Mouse (Mus musculus): ENCODE results near the gene Bloc1s3.

The Bloc1s3 gene

DNA sequence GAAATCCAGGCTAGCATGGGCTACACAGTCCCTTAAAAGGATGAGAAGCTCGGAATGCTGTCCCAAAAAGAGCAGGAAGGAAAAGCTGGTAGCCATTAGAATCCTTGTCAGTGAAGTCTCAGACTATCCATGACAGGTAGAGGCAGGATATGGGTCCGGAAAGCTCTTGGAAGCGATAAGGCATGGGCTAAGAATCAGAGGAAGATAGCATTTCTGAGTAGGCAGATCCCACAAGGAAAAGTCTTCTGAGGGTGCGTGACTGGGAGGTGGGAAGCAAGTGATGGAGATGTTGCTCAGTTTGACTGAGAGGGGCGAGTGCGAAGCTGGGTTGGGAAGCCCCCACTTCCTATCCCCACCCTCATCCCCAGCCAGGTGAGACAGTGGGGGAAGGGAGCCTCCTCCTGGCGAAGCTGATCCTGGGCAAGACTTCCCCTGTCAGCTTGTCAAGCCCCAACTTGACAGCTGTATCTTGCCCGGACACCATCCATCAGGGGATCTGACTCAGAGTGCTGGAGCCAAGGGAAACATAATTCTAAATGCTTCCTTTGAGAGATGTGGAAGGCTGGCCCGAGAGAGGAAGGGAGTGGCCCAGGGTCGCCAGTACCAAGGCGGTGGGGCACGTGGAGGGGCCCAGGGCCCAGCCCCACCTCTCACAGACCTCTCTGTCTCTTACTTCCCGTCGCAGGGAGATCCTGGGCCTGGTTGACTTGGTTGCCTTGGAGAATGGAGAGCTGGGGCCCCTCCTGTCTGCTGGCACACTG is 30.4 kb downstream of the Bloc1s3 start:
- peak in 1 of 2 experiments; percentile 56 for DNase-seq

DNA sequence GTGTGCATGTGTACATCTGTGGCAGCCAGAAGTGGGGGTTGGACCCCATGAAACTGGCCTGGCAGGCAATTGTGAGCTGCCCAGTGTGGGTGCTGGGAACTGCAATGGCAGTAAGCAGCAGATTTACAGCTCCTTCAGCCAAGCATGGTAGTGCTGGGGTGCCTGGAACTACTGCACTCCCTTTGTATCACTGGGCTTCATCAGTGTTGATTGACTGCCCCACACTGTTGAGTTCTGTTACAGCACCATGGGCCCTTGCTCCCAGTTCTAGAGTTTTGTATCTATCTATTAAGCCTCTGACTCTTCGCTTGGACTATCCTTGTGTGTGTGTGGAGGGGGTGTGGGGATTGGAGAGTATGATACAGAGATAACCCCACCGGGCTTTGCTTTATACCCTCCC is 31.1 kb downstream of the Bloc1s3 start:
- DNase-seq, result no peak

DNA sequence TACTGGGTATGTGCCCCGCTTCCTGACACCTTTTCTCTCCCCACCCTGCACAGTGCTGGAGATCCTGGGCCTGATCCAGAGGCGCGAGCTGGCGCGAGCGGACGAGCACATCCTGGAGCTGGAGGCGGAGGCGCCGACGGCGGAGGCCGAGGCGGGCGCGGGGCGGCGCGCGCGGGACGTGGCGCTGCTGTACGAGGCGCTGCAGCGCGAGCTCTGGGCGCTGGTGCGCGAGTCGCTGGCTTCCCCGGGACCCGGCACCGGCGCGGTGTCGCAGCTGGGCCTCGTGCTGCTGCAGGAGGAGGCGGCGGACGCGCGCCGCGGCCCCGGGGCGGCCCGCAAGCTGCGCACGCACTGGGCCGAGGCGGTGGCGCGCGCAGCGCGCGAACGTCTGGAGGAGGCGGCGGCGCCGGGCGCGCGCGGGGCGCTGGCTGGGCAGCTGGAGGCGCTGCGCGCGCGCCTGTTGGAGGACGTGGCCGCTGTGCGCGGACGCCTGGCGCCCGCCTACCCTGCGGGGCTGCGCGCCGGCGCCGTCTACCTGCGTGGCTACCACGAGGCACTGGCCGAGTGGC is 34.2 kb downstream of the Bloc1s3 start:
- peak; percentile 78 to 91 for DNase-seq

DNA sequence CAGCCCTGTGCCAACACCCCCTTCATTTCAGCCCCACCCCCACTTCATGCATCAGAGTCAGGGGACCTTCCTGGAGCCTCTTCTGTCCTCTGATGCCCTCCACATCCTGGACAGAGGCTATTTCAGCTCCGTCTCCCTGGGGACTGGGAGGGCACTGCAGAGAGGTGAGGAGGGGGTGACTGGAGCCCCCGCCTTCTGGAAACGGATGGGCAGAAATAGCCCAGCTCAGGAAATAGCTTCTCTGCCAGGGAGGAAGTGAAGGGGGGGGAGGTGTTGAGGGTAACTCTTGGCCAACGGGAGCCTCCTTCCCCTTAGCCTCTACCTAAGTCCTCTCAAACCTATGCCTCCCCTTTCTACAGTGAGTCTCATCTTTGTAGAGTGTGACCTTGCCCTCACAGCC is 35.8 kb downstream of the Bloc1s3 start:
- DNase-seq, result peak; percentile 62 to 72

DNA sequence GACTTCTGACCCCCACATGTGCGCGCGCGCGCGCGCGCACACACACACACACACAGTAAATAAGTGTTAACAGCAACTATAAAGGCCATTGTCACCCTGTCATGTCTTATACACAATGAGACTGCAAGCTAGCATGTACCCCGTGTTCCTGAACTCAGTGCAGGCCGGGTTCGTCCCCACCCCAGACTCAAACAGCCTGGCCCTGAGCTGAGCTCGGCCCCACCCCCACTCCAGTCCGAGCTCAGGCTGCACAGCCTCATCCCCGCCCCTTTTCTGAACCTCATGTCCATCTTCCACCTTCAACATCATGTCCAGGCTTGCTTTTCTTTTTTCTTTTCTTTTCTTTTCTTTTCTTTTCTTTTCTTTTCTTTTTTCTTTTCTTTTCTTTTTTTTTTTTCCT is 37.9 kb downstream of the Bloc1s3 start:
- no peak for DNase-seq

DNA sequence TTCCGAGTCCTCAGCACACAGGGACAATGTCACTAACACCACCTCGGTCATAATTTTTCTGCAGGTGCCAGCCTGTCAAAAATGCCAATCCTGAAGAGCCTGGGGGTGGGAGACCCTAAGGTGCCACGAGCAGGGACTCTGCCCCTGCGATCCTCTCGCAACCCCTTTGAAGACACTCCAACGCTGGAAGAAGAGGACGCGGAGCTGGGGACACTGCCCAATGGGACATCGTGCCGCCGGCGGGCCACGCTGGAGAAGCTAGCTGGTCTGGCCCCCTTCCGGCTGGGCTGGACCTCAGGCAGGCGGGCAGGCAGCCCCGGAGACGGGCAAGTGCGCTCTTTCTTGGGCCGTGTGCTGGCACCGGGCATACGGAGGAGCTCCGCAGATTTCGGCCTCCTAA is 38.8 kb downstream of the Bloc1s3 start:
- DNase-seq, result no peak

DNA sequence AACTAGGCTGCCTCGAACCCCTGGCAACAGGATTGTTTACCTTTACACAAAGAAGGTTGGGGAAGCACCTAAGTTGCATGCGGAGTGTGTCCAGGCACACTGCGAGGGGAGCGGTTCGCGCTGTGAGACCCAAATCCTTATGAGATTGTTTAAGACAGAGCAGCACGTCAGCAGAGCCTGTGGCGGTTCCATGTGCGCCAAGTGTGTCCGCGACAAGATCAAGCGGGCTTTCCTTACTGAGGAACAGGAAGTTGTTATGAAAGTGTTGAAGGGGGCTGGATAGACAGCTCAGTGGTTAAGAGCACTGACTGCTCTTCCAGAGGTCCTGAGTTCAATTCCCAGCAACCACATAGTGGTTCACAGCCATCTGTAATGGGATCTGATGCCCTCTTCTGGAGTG is 39.9 kb downstream of the Bloc1s3 start:
- DNase-seq, result no peak

DNA sequence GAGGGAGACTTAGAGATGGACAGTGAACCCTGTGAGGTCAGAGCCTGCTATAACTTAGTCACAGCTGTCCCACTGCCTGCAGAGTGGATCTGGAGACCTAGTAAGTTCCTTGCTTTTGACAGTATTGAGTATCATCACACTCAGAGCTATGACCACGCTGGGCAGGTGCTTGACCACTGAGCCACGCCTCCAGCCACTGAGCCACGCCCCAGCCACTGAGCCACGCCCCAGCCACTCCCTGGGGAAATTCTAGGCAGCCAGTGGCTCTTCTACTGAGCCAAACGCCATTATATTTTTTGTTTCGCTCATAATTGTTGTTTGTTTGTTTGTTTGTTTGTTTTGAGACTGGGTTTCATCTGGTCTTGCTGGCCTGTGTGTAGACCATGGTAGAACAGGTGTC is 40.5 kb downstream of the Bloc1s3 start:
- DNase-seq, result no peak

DNA sequence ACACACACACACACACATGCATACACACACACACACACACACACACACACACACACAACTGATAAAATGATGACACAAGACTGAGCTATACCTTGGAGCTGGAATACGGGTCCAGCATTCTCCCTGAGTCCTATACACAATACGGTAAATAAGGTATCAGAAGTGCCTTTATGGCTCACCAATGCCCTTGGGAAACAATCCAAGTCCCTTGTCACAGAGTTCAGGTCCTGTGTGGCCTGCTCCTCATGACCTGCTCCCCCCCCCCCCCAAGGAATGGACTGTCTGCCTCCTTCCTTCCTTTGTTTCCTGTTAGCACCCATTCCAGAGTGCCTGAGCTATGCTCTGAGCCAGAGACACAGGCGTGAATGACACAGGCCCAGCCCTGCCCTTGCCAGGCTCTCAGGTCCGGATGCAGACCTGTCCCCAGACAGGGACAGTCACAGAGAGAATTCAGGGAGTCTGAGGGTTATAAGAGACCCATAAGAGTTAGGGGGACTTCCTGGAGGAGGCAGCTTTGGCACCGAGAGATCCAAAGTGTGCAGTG is 41.5 kb downstream of the Bloc1s3 start:
- DNase-seq, result no peak

DNA sequence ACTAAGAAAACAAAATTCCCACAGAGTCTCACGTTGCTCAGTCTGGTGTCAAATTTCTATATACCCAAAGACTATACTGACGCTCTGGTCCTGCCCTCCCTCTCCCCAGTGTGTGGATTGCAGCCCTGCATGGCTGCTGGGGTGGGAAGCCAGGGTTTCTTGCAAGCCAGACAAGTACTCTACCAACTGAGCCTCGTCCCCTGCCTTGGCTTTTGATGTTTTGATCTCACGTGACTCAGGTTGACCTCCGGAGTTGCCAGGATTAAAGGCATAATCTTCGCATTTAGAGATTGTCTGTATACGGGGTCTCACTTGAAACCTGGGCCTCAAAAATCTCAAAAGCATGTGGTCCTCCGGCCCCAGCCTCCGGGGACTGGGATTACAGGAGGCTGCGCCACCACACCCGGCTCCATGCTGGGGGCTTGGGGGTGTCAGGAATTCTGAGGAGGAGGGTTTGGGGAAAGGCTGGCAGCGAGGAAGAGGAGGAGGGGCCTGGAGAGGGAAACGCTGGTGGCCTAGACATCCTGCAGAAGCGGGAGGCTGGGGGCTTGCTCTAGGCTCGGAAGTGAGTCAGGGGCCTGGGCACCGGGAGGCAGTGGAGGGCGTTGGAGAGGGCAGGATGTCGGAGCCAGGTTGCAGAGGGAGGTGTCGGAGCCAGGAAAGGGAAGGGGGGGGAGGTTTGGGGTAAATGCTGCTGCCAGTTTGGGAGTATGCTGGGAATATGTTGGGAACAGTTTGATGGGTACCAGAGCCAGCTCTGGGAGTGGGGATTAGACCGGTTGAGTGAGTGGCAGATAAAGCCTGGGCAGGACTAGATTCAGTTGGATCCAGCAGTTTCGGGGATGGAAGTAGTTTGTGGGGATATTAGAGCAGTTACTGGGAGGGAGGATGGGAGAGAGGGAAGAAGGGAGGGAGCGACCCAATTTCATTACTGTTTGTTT is 43.5 kb downstream of the Bloc1s3 start:
- DNase-seq, result peak in 1 of 2 experiments; percentile 43

DNA sequence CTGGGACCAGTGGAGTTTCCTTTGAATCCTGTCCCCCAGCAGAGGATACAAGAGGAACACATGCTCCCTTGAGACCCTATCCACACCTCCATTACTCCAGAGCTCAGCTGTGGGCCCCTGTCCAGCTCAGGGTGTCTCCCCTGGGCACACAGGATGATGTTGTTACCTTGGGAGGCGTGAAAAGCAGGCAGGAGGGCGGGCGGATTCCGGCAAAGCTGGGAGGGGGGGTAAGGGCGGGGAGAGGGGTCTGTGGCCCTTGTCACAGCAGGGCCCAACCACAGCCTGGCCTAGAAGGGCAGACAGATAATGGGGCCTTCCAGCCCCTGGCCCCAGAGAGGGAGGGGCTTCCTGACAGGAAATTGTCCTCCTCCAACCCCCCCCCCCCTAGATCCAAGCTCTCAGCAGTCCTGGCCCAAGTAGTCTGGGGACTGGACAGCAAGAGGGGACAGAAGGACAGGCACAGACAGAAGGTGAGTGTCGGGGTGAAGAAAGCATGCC is 45.2 kb downstream of the Bloc1s3 start, which contains the start of gene Exoc3l2:
TSS of gene Exoc3l2 (plus strand) at position 448 of the 498 bp plus-strand sequence.
- DNase-seq, result no peak

DNA sequence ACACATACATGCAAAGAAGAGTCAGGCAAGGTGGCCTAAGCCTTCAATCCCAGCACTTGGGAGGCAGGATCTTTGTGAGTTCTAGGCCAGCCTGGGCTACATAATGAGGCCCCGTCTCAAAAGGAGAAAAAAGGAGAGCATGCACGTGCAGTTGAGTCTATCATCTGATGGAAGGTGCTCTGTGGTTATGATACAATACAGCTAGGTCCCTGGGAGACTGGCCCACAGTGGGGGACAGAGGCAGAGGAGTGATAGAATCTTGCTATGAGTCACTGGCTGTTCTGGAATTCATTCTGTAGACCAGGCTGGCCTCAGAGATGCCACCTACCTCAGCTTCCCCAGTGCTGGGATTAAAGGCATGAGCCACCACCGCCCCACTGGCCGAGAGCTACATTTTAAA is 45.7 kb downstream of the Bloc1s3 start:
- DNase-seq, result no peak

DNA sequence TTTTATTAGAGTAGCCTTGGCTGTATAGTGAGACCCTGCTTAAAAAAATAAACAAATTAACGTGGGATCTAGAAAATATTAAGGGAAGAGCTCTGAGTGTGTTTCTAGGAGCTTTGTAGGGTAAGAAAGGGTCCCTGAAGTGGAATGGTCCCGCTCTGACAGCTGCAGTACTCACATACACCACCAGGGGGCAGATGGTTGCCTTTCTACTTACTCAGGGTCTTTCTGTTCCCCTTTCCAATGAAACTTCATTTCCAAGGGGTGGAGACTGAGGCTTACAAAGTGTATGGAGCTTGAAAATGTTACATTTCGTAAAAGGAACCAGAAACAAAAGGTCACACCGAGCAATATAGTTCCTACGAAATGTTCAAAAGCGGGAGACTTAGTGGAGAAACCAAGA is 46.7 kb downstream of the Bloc1s3 start:
- DNase-seq, result peak; percentile 71 to 87

DNA sequence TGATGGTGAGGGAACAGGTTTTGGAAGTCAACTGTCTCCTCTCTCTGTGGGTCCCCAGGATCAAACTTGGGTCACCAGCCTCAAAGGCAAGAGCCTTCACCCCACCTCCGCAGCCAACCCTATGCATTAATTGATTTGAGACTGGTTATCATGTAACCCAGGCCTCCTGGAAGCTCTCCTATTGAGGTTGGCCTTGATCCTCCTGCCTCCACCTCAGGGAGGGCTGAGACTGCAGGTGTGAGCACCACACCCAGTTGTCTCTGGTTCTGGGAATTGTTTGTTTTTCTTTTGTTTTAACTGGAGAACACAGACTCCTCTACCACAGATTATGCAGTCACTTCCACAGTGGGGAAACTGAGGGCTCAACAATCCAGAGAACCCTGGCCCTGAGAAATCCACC is 47.7 kb downstream of the Bloc1s3 start:
- no peak for DNase-seq

DNA sequence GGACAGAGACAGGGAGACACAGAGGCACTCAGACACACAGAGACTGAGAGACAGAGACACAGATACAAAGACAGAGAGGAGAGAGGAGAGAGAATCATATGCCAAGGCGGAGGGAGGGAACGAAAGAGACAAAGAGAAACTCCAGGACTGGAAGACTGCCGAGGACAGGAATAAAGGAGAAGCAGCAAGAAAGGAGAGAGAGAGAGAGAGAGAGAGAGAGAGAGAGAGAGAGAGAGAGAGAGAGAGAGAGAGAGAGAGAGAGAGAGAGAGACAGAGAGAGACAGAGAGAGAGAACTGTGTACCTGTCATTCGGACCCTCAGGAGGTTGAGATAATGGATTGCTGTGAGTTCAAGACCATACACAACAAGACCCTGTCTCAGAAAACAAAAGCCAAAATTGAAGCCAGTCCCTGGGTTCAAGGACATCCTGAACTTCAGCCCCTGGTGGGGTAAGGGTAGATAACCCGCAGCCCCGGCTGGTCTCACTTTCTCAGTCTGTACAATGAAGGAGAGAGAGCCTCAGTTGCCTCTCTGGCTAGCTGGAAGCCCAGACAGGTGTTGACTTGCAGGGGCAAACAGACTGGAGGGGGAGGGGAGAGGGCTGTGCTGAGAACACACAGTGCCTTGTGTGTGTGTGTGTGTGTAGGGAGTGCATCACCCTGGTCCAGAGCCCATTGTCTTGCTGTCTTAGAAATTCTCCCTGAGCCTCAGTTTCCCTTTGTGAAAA is 48.9 kb downstream of the Bloc1s3 start:
- no peak for DNase-seq

DNA sequence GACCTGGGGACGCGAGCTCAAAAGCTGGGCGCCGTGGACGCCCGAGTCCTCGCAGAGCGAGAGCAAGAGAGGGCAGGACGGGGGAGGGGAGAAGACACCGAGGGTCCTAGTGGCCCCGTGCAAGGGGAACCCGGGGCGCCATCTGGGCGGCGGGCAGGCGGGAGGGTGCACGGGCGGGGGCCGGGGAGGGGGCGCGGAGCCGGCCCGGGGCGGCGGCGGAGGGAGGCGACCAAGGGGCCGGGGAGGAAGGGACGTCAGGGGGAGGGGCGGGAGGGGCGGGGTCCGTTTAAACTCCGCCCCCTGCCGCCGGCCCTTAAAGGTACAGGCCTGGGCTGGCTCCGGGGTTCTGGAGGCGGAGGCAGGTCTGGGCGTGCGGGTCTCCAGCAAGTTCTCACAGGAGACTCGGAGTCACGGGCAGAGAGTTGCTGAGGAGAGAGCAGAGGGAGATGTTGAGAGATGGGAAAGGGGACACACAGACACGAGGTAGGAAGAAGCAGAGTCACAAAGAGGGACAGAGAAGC is 49.5 kb downstream of the Bloc1s3 start, which contains the start of gene Mark4:
TSS of gene Mark4 (minus strand) at position 231 of the 521 bp plus-strand sequence.
- peak; percentile 83 to 85 for DNase-seq

DNA sequence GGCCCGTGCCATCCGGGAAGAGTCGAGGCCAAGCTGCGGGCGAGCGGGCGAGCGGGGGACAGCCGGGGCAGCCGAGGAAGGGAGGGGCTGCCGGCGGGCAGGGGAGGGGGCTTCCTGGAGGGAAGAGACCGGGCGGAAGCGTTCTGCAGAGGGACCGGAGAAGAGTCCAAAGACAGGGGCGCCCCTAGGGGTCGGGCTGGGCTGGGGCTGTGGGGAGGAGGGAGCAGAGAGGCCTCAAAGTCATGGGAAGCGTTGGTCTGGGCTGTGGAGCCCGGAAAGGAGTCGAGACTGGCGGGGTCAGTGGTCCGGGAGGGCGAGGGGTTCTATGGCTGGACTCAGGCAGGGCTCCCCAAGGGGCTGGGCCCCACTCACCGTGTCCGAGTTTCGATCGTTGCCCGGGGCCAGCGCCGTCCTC is 50.1 kb downstream of the Bloc1s3 start:
- DNase-seq, result peak; percentile 84 to 85

DNA sequence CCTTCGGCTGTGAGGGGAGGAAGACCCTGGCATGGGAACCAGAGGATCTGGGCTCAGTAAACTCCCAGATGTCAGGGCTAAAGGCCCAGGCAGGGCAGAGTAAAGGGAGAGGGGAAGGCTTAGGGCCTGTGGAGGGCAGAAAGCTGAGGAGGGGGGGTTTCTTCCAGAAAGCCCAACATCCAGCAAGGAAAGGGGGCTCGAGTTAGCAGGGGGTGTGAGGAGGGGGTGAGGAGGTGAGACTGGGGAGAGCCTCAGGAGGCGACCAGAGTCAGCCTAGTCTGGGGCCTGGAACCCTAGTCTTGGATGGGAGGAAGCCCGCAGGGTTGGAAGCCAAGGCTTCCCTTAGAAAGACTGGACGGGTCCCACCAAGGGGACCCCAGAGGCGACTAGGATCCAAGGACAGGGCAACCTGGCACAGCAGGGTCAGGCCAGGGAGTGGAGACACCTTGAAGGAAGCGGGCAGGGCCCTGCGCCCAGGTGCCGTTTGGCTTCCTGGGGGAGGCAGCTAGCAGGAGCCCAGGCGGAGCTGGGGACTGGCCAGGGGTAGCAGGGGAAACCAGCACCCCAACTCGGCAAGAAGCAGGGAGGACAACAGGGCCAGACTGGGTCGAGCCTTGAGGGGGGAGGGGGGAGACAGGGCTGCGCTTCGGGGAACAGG is 50.6 kb downstream of the Bloc1s3 start:
- DNase-seq, result peak in 1 of 2 experiments; percentile 18

DNA sequence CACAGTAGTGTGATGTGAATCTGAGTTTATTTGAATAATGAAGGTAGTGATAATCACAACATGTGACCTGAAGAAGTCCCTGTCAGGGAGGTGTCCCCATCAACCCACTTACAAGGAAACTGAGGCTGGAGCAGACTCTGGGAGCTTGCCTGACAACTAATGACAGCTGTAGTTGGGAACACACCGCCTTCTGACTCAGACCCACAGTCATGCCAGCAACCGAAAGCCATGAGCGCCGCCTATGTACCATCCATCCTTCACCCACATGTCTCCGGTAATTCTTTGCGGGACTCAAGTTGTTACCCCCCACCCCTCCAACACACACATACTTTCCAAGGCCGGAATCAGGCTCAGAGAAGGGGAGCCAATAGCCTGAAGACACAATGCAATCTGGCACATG is 51.5 kb downstream of the Bloc1s3 start:
- peak in 1 of 2 experiments; percentile 10 for DNase-seq

DNA sequence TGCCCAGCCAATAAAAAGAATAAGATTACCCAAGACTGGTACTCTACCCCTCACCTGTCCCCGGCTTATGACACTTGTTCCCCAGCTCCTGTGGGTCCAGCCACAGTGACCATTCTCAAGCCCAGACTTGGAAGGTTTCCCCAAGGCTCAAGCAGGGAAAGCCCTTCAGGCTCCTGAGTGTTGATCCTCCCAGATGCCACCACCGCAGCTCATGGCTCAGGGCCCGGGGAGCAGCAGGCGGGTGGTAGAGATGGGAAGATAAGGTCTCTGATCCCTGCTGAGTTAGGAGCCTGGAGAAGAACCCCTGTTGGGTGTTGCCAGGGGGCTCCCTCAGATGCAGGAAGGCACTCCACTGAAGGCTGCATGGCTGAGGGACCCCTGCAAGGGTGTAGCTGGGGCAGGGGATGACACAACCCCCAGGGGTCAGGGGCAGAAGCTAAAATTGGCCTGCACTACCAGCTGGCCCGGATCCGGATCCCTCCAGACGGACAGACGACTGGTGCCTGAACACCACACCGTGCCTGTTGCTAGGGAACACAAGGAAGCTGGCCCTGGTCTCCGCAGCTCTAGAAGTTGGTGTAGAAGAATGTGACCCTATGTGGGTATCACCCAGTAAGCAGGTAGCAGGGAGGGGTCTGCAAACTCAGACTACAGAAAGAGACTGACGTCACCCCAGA is 52.2 kb downstream of the Bloc1s3 start:
- no peak for DNase-seq

DNA sequence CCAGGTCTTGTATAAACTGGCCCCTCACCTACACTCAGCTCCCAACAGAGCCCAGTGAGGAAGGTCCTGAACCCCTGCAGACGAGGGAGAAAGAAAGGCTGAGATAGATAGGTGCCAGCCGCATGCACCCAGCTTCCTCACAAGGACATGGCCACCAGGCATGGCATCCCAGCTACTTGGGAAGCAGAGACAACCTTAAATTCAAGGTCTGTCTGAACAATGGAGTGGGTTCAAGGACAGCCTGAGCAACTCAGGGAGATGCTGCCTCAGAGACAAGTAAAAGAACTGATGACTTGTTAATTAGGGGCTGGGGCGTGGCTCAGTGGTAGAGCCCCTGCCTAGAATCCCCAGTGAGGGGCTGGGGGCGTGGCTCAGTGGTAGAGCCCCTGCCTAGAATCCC is 53.0 kb downstream of the Bloc1s3 start:
- DNase-seq, result no peak

Measured in lung, postnatal 4 days (tissue).